Mouse (Mus musculus) gastrocnemius, postnatal 25 days (tissue): ENCODE measurements around the gene Zfp710. TPM values are rescaled to one million over a fixed set of nuclear protein-coding genes. Genes with fewer than 3 reads are reported as not detected.
A peak's percentile ranks its signal among the peaks of the same experiment; 100 is the strongest.

ENCODE experiments used
- DNase-seq: peaks from one replicate; pipeline ENCODE4 v3.0.0; 2022
- total RNA-seq, 2 experiments: library from RNA; stranded (reverse); gene quantifications; 1 replicate in 1 of 2; 2 replicates in 1 of 2; pipeline ENCODE4 v1.2.3; 2021

Gene Zfp710
- total RNA-seq, 2 experiments from 2014 or later = 20.8 to 27.9 TPM

GRCm38 (mm10) chr7:80057781-80058180 lies 33.2 kb downstream of the Zfp710 start:
- DNase-seq = no peak

DNA sequence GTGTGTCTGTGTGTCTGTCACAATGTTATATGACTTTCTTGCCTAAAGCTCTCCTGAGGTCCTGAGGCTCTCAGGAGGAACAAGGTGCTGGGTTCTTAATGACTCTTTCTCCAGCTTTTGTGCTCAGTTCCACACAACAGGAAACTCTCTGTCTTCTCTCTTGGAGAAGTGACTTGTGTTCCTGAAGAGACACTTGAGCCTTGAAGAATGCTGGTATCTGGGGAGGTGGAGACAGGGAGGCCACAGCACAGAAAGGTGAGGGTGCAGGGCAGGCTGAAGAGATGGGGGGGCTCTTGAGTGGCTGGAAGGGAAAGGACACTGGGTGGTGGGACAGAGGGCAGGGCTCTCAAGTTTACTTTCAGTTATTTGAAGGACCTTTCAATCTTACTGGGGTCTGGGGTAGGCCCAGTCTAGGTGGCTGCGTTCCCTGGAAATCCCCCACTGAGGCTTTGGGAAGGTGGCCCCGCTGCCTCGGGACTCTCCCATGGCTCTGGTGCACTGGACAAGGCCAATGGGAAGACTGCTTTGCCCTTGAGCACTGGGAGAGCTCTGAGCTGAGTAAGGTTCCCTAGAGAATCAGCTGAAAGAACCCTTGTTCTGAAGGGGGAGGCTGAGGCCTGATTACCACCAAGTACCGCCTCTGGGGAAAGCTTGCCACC lies 33.9 kb downstream of the Zfp710 start:
- no peak for DNase-seq

GRCm38 (mm10) chr7:80059064-80059838 lies 34.6 kb downstream of the Zfp710 start:
- DNase-seq = no peak

- peak; percentile 59 for DNase-seq
Measured at GRCm38 (mm10) chr7:80060012-80060778, 35.6 kb downstream of the Zfp710 start.

DNA sequence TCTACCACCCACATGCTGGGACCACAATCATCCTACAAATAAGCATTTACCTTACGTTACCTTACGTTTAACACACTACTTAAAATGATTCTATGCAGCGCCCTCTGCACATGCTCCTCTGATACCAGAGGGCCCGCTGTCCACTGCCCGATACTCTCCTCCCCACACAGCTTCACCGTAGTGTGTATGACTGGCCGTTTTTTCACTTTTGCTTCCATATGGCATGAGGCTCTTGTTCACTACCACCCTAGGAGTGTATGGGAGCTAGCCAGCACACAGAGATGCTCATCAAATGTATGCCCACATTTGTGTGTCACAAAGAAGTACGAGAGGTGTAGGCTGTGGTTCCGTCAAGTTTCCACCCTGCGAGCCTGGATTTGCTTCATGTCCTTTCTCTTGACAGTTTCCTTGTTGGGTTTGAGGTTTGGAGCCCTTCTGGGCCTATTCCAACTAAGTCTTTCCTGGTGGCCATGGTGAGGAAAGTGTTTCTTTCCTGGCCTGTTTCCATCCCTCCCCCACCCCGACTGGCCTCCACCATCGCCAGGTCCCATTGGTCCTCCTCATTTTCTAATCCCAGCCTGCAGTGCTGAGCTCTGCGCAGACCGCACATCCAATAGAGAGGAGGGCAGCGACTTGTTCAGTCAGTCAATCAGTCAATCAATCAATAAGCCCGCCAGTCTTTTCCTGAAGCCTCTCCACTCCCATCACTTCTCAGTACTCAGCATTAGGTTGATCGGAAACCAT lies 37.6 kb downstream of the Zfp710 start:
- DNase-seq = no peak

GRCm38 (mm10) chr7:80063244-80063643 lies 38.6 kb downstream of the Zfp710 start:
- DNase-seq = no peak

- no peak for DNase-seq
Measured at GRCm38 (mm10) chr7:80063902-80064736, 39.5 kb downstream of the Zfp710 start.

GRCm38 (mm10) chr7:80065250-80065649 lies 40.6 kb downstream of the Zfp710 start:
- no peak for DNase-seq

DNA sequence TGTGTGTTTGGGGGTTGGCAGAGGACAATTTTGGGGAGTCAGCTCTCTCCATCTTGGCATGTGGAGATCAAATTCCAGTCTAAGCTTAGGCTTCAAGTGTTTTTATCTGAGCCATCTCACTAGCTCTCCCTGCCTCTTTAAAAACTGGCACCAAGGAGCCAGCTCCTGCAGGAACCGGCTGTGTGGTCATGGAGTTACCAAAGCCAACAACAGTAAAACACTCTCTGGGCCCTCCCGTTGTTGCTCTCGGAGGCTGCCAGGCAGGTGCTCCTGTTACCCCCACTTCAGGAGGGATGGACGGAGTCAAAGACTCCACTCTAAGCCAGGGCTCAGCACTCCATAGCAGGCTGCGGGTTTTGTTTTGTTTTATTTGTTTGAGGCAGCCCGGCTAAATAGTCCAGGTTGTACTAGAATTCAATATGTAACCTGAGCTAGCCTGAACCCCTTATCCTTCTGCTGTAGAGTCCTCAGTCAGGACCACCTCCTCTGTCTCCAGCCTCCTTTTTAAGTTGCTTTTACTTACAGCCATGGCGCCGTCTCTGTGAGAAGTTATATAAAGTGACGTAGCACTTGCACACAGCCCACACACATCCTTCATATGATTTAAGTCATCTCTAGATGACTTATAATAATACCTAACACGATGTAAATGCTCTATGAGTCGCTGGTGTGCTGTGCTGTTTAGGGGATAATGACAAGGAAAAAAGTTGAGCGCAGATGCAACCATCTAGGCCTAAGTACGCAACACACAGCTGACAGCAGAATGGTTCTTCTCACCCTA lies 42.3 kb downstream of the Zfp710 start:
- DNase-seq = no peak

GRCm38 (mm10) chr7:80068341-80068740 lies 43.7 kb downstream of the Zfp710 start:
- DNase-seq = no peak

GRCm38 (mm10) chr7:80069615-80070327 lies 45.2 kb downstream of the Zfp710 start:
- no peak for DNase-seq

DNA sequence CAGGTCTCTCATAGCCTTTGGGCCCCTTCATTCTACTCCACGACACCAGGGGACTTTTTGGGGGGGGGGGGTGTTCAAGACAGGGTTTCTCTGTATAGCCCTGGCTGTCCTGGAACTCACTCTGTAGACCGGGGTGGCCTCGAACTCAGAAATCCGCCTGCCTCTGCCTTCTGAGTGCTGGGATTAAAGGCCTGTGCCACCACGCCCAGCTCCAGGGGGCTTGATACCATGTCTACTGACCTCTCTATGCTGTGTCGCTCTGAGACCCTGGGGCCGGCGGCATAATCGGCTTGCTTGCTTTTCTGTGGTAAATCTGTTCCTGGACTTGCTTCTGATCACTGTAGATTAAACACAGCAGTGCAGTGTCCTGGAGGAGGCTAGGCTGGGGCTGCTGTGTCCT lies 46.6 kb downstream of the Zfp710 start:
- DNase-seq = no peak

- DNase-seq = no peak
Measured at GRCm38 (mm10) chr7:80072297-80072696, 47.7 kb downstream of the Zfp710 start.

DNA sequence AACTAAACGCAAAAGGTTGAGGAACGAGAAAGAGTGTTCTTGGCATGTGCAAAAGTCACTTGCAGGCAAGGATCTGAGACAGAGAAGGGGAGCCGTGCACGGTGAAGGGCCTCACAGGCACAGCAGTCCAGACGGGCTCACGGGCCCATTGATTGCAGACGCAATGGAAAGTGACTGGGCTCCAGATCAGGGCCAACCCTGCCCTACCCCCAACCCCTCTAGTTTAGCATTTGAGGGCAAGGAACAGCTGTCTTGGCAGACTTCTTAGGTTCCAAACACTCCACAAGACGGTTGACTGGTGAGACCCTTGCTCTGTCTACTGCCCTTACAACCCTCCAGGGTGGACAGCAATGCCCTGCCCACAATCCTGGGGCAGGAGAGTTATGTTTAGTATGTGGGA lies 48.9 kb downstream of the Zfp710 start:
- DNase-seq = no peak

DNA sequence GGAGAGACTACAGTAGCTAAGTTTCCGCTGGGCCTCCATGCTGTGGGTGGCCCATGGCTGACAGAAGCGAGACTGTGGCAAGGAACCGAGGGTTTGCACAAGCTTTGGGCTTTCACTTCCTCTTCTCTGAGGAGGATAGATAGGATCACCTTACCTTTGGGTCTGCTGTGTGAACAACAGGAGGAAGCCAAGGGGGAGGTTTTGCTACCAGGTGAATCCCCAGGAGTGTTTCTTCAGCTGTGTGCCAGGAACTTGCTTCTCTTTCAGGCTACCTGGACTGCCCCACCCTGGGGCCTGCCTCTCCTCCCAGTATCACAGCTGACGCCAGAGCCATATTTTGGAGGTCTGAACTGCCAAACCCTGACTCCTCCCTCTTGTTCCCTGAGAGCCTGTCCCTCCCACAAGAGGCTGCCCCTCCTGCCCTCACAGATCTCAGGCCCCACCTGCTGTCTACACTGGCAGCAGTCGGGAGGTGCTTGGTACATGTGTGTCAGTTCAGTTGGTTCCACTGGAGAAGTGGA lies 50.4 kb downstream of the Zfp710 start:
- DNase-seq = peak; percentile 65

DNA sequence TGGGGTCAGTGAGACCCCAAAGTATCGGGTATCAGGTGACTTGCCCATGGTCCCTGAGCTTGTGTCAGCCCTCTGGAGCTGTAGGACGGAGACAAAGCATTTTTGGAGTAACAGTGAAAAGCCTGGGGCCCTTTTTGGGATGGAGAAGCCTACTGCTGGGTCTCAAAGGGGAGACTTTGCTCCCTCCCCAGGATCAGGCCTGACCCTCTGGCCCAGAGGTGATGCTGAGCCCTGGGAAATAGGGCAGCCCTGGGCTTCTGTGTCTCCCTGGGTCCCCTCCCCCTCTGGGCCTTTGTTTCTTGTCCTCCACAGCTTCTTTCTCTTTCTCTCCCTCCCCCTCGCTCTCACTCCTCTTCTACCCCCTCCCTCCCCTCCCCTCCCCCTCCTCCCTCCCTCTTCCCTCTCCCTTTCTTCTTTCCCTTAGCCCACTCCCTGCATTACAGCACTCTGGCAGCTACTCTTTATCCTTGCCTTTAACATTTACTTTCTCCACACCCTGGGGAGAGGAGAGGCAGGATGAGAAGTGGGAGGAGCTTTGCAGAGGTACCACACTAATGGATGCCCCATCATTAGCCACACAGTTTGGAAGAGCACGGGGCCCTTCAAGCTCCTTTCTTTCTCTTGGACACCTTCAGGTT lies 51.5 kb downstream of the Zfp710 start:
- no peak for DNase-seq

DNA sequence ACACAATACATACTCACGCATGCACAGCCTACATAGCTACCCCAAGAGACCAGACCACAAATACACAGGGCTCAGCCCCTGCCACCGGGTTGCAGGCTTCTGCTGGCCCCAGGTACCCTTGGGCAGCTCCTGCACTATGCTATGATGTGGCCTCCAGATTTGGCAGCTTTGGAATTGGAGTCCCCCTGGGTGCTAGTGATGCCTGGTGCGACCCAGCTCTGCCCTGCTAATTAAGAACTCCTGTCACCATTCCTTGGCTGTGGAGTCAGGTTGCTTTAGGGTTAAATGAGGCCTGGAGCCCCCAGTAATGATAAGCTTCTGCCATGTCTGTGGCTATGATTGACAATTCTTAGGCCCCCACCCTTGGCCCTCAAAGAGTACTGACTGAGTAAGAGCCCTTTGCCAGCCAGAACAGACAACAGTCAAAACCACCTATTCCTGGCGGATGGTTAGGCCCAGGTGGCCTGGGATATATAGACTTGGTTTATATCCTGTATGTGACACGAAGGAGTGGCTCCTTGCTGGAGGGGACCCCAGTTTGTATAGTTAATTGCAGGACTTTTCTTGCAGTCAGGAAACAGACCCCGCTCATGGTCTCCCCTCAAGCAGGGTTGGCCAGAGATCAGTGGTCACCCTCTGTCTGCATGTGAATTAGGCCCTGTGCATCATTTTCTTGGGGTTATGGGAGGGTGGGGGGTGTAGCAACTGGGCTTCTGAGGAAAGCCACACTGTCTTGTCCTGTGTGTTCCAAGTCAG lies 52.5 kb downstream of the Zfp710 start:
- DNase-seq = no peak

DNA sequence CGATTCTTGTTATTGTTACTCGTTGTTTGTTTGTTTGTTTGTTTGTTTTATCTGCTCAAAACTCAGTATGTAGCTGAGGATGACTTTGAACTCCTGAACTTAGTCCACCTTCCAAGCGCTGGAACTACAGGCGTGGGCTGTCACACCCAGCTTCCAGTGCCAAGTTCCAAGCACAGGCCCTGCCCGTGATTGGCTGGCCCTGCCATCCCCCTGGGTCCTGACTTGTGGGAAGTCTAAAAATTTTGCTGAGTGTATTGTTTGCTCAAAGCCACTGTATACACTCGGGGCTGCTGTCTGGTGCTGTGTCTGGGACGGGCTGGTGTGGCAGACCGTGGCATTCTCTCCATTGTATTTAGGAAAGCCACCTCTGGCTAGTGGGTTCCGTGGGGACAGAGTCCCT lies 53.2 kb downstream of the Zfp710 start:
- no peak for DNase-seq
